Mouse (Mus musculus): ENCODE measurements around the gene Dtl. TPM values are rescaled to one million over a fixed set of nuclear protein-coding genes. Genes with fewer than 3 reads are reported as not detected.

Gene Dtl
- total RNA-seq (2017), result 81.7 and 96.1 TPM in 2 replicates

GRCm38 (mm10) chr1:191575458-191576247, at the start of gene Dtl, which contains the start of gene Ints7:
TSS of gene Dtl (minus strand) at chr1:191575544.
TSS of gene Ints7 (plus strand) at chr1:191575636.
- ATAC-seq (replicated peaks in 1 of 2; ENCODE audit: insufficient read depth in 1 of 2, low FRiP score in 2 of 2, low TSS enrichment in 1 of 2, low read depth in 1 of 2, poor library complexity in 2 of 2, severe bottlenecking in 2 of 2), result peak; percentile 89 to 92

GRCm38 (mm10) chr1:191625026-191625425, 49.7 kb upstream of the Dtl start:
- ATAC-seq (replicated peaks in 1 of 2; ENCODE audit: insufficient read depth in 1 of 2, low FRiP score in 2 of 2, low TSS enrichment in 1 of 2, low read depth in 1 of 2, poor library complexity in 2 of 2, severe bottlenecking in 2 of 2), result no peak

GRCm38 (mm10) chr1:191624492-191624891, 49.1 kb upstream of the Dtl start:
- no peak for ATAC-seq (replicated peaks in 1 of 2; ENCODE audit: insufficient read depth in 1 of 2, low FRiP score in 2 of 2, low TSS enrichment in 1 of 2, low read depth in 1 of 2, poor library complexity in 2 of 2, severe bottlenecking in 2 of 2)

- no peak for ATAC-seq (replicated peaks in 1 of 2; ENCODE audit: insufficient read depth in 1 of 2, low FRiP score in 2 of 2, low TSS enrichment in 1 of 2, low read depth in 1 of 2, poor library complexity in 2 of 2, severe bottlenecking in 2 of 2)
These were observed 47.5 kb upstream of the Dtl start for GRCm38 (mm10) chr1:191622801-191623200.

- no peak for ATAC-seq (replicated peaks in 1 of 2; ENCODE audit: insufficient read depth in 1 of 2, low FRiP score in 2 of 2, low TSS enrichment in 1 of 2, low read depth in 1 of 2, poor library complexity in 2 of 2, severe bottlenecking in 2 of 2)
These were observed 45.8 kb upstream of the Dtl start for GRCm38 (mm10) chr1:191621096-191621495.

- no peak for ATAC-seq (replicated peaks in 1 of 2; ENCODE audit: insufficient read depth in 1 of 2, low FRiP score in 2 of 2, low TSS enrichment in 1 of 2, low read depth in 1 of 2, poor library complexity in 2 of 2, severe bottlenecking in 2 of 2)
These were observed 42.9 kb upstream of the Dtl start for GRCm38 (mm10) chr1:191618067-191618766.

- ATAC-seq (replicated peaks in 1 of 2; ENCODE audit: insufficient read depth in 1 of 2, low FRiP score in 2 of 2, low TSS enrichment in 1 of 2, low read depth in 1 of 2, poor library complexity in 2 of 2, severe bottlenecking in 2 of 2), result no peak
These were observed 42.2 kb upstream of the Dtl start for GRCm38 (mm10) chr1:191617589-191617988.

GRCm38 (mm10) chr1:191616245-191616644, 40.9 kb upstream of the Dtl start:
- no peak for ATAC-seq (replicated peaks in 1 of 2; ENCODE audit: insufficient read depth in 1 of 2, low FRiP score in 2 of 2, low TSS enrichment in 1 of 2, low read depth in 1 of 2, poor library complexity in 2 of 2, severe bottlenecking in 2 of 2)

GRCm38 (mm10) chr1:191612877-191613276, 37.5 kb upstream of the Dtl start:
- no peak for ATAC-seq (replicated peaks in 1 of 2; ENCODE audit: insufficient read depth in 1 of 2, low FRiP score in 2 of 2, low TSS enrichment in 1 of 2, low read depth in 1 of 2, poor library complexity in 2 of 2, severe bottlenecking in 2 of 2)

GRCm38 (mm10) chr1:191611686-191612085, 36.3 kb upstream of the Dtl start:
- no peak for ATAC-seq (replicated peaks in 1 of 2; ENCODE audit: insufficient read depth in 1 of 2, low FRiP score in 2 of 2, low TSS enrichment in 1 of 2, low read depth in 1 of 2, poor library complexity in 2 of 2, severe bottlenecking in 2 of 2)

- ATAC-seq (replicated peaks in 1 of 2; ENCODE audit: insufficient read depth in 1 of 2, low FRiP score in 2 of 2, low TSS enrichment in 1 of 2, low read depth in 1 of 2, poor library complexity in 2 of 2, severe bottlenecking in 2 of 2), result no peak
These were observed 35.0 kb upstream of the Dtl start for GRCm38 (mm10) chr1:191610357-191610756.

GRCm38 (mm10) chr1:191609578-191609977, 34.2 kb upstream of the Dtl start:
- ATAC-seq (replicated peaks in 1 of 2; ENCODE audit: insufficient read depth in 1 of 2, low FRiP score in 2 of 2, low TSS enrichment in 1 of 2, low read depth in 1 of 2, poor library complexity in 2 of 2, severe bottlenecking in 2 of 2), result no peak

- ATAC-seq (replicated peaks in 1 of 2; ENCODE audit: insufficient read depth in 1 of 2, low FRiP score in 2 of 2, low TSS enrichment in 1 of 2, low read depth in 1 of 2, poor library complexity in 2 of 2, severe bottlenecking in 2 of 2), result no peak
These were observed 33.7 kb upstream of the Dtl start for GRCm38 (mm10) chr1:191609051-191609450.

- no peak for ATAC-seq (replicated peaks in 1 of 2; ENCODE audit: insufficient read depth in 1 of 2, low FRiP score in 2 of 2, low TSS enrichment in 1 of 2, low read depth in 1 of 2, poor library complexity in 2 of 2, severe bottlenecking in 2 of 2)
These were observed 29.3 kb upstream of the Dtl start for GRCm38 (mm10) chr1:191604690-191605089.

GRCm38 (mm10) chr1:191599210-191599609, 23.9 kb upstream of the Dtl start:
- peak; percentile 37 to 56; a peak in 2 of 4 replicates for ATAC-seq (replicated peaks in 1 of 2; ENCODE audit: insufficient read depth in 1 of 2, low FRiP score in 2 of 2, low TSS enrichment in 1 of 2, low read depth in 1 of 2, poor library complexity in 2 of 2, severe bottlenecking in 2 of 2)

- no peak for ATAC-seq (replicated peaks in 1 of 2; ENCODE audit: insufficient read depth in 1 of 2, low FRiP score in 2 of 2, low TSS enrichment in 1 of 2, low read depth in 1 of 2, poor library complexity in 2 of 2, severe bottlenecking in 2 of 2)
These were observed 20.7 kb upstream of the Dtl start for GRCm38 (mm10) chr1:191596076-191596475.

GRCm38 (mm10) chr1:191592016-191592720, 16.8 kb upstream of the Dtl start:
- peak in 1 of 2 experiments; percentile 39; a peak in 1 of 4 replicates for ATAC-seq (replicated peaks in 1 of 2; ENCODE audit: insufficient read depth in 1 of 2, low FRiP score in 2 of 2, low TSS enrichment in 1 of 2, low read depth in 1 of 2, poor library complexity in 2 of 2, severe bottlenecking in 2 of 2)

- ATAC-seq (replicated peaks in 1 of 2; ENCODE audit: insufficient read depth in 1 of 2, low FRiP score in 2 of 2, low TSS enrichment in 1 of 2, low read depth in 1 of 2, poor library complexity in 2 of 2, severe bottlenecking in 2 of 2), result no peak
These were observed 13.4 kb upstream of the Dtl start for GRCm38 (mm10) chr1:191588749-191589148.
